Mouse (Mus musculus) erythroblast, embryonic 14.5 days (primary cell): Measurements from ENCODE around the gene Fam49a.

Source experiments
- GATA1 ChIP-seq: IDR thresholded peaks from 2 replicates; pipeline ENCODE4 v1.6.1; 2012; ENCODE audit warnings: low read length, inconsistent platforms, mixed read lengths
- TAL1 ChIP-seq: IDR thresholded peaks from 3 replicates; pipeline ENCODE4 v1.6.1; 2012; ENCODE audit warnings: low read length, inconsistent platforms, mixed read lengths

DNA sequence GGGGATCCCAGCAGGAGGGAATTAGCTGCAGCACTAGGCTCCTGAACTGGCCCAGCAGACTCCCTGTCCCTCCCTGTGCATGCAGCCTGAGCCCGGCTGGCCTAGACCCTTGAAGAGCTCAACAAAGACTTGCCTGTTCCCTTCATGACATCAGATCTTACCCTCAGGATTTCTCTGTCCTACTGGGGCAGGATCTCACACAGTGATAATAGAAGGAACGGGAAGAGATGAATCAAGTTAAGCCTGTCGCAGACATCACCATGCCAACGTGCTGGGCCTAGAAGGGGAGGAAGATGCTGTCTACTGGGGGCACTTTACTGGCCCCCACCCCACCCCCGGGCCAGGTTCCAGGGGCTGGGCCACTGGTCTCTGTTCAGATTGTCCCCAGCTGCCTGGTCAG is 53.1 kb downstream of the Fam49a start:
- TF ChIP-seq GATA1 (no peak), TAL1 (no peak)
